Mouse (Mus musculus): Measurements from ENCODE around the gene Dnajc5. TPM values are rescaled to one million over a fixed set of nuclear protein-coding genes. Genes with fewer than 3 reads are reported as not detected.

The Dnajc5 gene
- polyA plus RNA-seq, 2 experiments: 13.9 to 20.0 TPM

DNA sequence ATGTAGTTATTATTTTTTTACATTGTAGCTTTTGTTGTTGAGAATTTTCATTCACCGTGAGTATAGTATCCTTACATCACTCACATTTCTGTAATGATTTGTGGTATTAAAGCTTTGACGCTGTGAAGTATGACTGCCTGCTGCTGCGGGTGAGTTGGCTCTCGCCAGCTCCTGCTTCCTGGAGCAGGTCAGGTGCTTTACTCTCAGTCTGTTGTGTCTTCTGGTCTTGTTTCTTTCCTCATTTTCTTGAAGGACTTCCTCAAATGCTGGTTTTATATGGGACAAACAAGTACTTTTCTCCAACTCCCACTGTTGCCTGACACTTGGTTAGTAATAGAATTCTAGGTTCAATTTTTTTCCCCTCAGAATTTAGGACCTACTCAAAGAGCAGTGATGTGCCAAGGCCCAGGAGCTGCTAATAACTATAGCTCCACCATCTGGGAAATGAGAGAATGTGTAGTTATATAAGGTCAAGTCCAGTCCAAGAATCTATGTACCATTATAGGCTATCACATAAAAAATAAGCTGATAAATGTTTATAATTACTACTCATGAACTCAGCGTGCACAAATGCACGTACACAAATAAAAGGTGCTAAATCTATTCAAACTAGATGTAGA lies 21.6 kb downstream of the Dnajc5 start:
- no peaks in the 10 kb centered on the region for H3K9me3 ChIP-seq (ENCODE audit: control insufficient read depth, low read length)
- WGBS (ENCODE audit: insufficient replicate concordance): 79% methylated on average over 6 of the region's 6 CpGs
- no peak overlapping the region for H3K27ac ChIP-seq
- DNase-seq (ENCODE audit: low read depth in 3 of 3, low spot score in 3 of 3) (no peak), ATAC-seq (ENCODE audit: insufficient read depth) (no peak)
- no peak overlapping the region for H3K4me2 ChIP-seq (ENCODE audit: low read depth)
- H3K4me1 ChIP-seq (replicated peaks; ENCODE audit: control insufficient read depth in 2 of 2, insufficient read depth in 2 of 2, low read length in 1 of 2): peaks cover 19 to 21% of the 10 kb centered on the region in 2 experiments
- no peaks in the 10 kb centered on the region for H3K27me3 ChIP-seq (ENCODE audit: control insufficient read depth, insufficient read depth, low read length)
- H3K36me3 ChIP-seq (replicated peaks; ENCODE audit: control insufficient read depth, insufficient read depth, low read depth): peaks cover 7% of the 10 kb centered on the region
- no peak overlapping the region for H3K4me3 ChIP-seq (ENCODE audit: insufficient read depth in 1 of 2, low read depth in 2 of 2, low read length in 2 of 2)
- TF ChIP-seq EP300 (IDR thresholded peaks at IDR 0.05; ENCODE audit: low read depth): no peak
- no peak overlapping the region for H3K9ac ChIP-seq (replicated peaks)

DNA sequence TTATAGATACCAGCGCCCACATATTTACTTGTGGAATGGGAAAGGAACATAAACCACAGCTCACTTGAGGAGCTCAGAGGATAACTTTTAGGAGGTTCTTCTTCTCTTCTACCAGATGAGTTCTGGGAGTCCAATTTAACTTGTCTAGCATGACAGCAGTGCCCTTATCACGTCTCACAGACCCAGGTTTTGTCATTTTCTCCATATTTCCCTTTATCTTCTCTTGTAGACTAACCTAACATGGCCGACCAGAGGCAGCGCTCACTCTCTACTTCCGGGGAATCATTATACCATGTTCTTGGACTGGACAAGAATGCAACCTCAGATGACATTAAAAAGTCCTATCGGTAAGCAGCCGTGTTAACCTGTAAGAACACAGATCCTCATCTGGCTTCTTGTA lies 25.9 kb downstream of the Dnajc5 start:
- peak; percentile 48 for TF ChIP-seq EP300 (IDR thresholded peaks at IDR 0.05; ENCODE audit: low read depth)
- no peak for TF ChIP-seq CTCF (IDR thresholded peaks at IDR 0.05; ENCODE audit: low read depth)
- peak overlapping the region; percentile 71 for H3K27ac ChIP-seq
- peaks cover 44% of the 10 kb centered on the region for H3K36me3 ChIP-seq (replicated peaks; ENCODE audit: control insufficient read depth, insufficient read depth, low read depth)
- H3K4me3 ChIP-seq (ENCODE audit: insufficient read depth in 1 of 2, low read depth in 2 of 2, low read length in 2 of 2): no peak overlapping the region
- H3K27me3 ChIP-seq (ENCODE audit: control insufficient read depth, insufficient read depth, low read length): no peaks in the 10 kb centered on the region
- 33% methylated on average over 7 of the region's 7 CpGs for WGBS (ENCODE audit: insufficient replicate concordance)
- peak overlapping the region; percentile 18; the same call in 1 of the 2 replicates for H3K9ac ChIP-seq (replicated peaks)
- peaks cover 15 to 19% of the 10 kb centered on the region in 2 experiments for H3K4me1 ChIP-seq (replicated peaks; ENCODE audit: control insufficient read depth in 2 of 2, insufficient read depth in 2 of 2, low read length in 1 of 2)
- no peaks in the 10 kb centered on the region for H3K9me3 ChIP-seq (ENCODE audit: control insufficient read depth, low read length)
- peak overlapping the region; percentile 47 for H3K4me2 ChIP-seq (ENCODE audit: low read depth)
- peak; percentile 47 to 51 (median 49) for DNase-seq (ENCODE audit: low read depth in 3 of 3, low spot score in 3 of 3)
- ATAC-seq (ENCODE audit: insufficient read depth): peak; percentile 72; the same call in 1 of the 2 replicates

DNA sequence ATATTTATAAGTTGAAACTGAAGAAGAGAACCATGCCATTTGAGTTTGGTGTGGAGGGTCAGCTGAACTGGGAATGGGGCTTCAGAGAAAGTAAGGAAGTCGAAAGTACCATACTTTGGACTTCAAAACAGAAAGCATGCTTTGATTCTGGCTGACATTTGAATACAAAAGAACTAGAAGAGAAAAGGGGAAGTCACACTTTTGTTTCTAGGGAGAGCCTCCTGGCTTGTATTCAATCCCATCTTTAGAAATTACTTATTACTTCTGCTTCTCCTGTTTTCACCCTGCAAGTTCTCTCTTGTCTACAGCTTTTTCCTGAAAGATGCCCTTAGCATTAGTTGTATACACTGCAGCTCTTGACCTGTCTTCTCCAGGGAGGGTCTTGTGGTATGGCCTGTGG lies 27.9 kb downstream of the Dnajc5 start:
- no peak overlapping the region for H3K27ac ChIP-seq
- H3K4me3 ChIP-seq (ENCODE audit: insufficient read depth in 1 of 2, low read depth in 2 of 2, low read length in 2 of 2): no peak overlapping the region
- H3K4me2 ChIP-seq (ENCODE audit: low read depth): no peak overlapping the region
- peaks cover 15 to 19% of the 10 kb centered on the region in 2 experiments for H3K4me1 ChIP-seq (replicated peaks; ENCODE audit: control insufficient read depth in 2 of 2, insufficient read depth in 2 of 2, low read length in 1 of 2)
- ATAC-seq (ENCODE audit: insufficient read depth) (no peak), DNase-seq (ENCODE audit: low read depth in 3 of 3, low spot score in 3 of 3) (no peak)
- no peaks in the 10 kb centered on the region for H3K27me3 ChIP-seq (ENCODE audit: control insufficient read depth, insufficient read depth, low read length)
- peaks cover 56% of the 10 kb centered on the region for H3K36me3 ChIP-seq (replicated peaks; ENCODE audit: control insufficient read depth, insufficient read depth, low read depth)
- 56% methylated on average over 1 of the region's 1 CpGs for WGBS (ENCODE audit: insufficient replicate concordance)
- TF ChIP-seq CTCF (IDR thresholded peaks at IDR 0.05; ENCODE audit: low read depth): no peak
- no peak for TF ChIP-seq EP300 (IDR thresholded peaks at IDR 0.05; ENCODE audit: low read depth)
- H3K9me3 ChIP-seq (ENCODE audit: control insufficient read depth, low read length): no peaks in the 10 kb centered on the region
- H3K9ac ChIP-seq (replicated peaks): no peak overlapping the region

DNA sequence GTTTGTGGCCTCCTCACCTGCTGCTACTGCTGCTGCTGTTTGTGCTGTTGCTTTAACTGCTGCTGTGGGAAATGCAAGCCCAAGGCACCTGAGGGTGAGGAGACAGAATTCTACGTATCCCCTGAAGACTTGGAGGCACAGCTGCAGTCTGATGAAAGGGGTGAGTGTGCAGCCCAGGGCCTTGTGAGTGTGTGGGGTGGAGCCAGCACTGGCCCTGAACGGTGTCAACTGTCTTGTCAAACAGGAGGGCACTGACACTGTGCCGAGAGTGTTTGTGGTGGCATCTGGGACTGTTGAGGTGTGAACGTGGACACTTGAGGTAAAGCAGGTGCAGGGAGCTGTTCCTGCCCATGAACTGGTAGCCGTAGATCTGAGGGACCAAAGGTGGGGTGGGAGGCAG lies 28.4 kb downstream of the Dnajc5 start:
- Histone ChIP-seq H3K4me2 (ENCODE audit: low read depth) (no peak overlapping the region), H3K36me3 (replicated peaks; ENCODE audit: control insufficient read depth, insufficient read depth, low read depth) (peaks cover 56% of the 10 kb centered on the region), H3K9ac (replicated peaks) (no peak overlapping the region), H3K4me1 (replicated peaks; ENCODE audit: control insufficient read depth in 2 of 2, insufficient read depth in 2 of 2, low read length in 1 of 2) (peaks cover 15 to 19% of the 10 kb centered on the region in 2 experiments), H3K9me3 (ENCODE audit: control insufficient read depth, low read length) (no peaks in the 10 kb centered on the region), H3K27ac (no peak overlapping the region), H3K27me3 (ENCODE audit: control insufficient read depth, insufficient read depth, low read length) (no peaks in the 10 kb centered on the region), H3K4me3 (ENCODE audit: insufficient read depth in 1 of 2, low read depth in 2 of 2, low read length in 2 of 2) (no peak overlapping the region)
- 83% methylated on average over 5 of the region's 5 CpGs for WGBS (ENCODE audit: insufficient replicate concordance)
- TF ChIP-seq EP300 (IDR thresholded peaks at IDR 0.05; ENCODE audit: low read depth) (no peak), CTCF (IDR thresholded peaks at IDR 0.05; ENCODE audit: low read depth) (no peak)
- no peak for DNase-seq (ENCODE audit: low read depth in 3 of 3, low spot score in 3 of 3)
- no peak for ATAC-seq (ENCODE audit: insufficient read depth)

- Histone ChIP-seq H3K9ac (replicated peaks) (no peak overlapping the region), H3K36me3 (replicated peaks; ENCODE audit: control insufficient read depth, insufficient read depth, low read depth) (peaks cover 57% of the 10 kb centered on the region), H3K27ac (no peak overlapping the region), H3K9me3 (ENCODE audit: control insufficient read depth, low read length) (no peaks in the 10 kb centered on the region), H3K4me2 (ENCODE audit: low read depth) (no peak overlapping the region), H3K27me3 (ENCODE audit: control insufficient read depth, insufficient read depth, low read length) (no peaks in the 10 kb centered on the region), H3K4me3 (ENCODE audit: insufficient read depth in 1 of 2, low read depth in 2 of 2, low read length in 2 of 2) (no peak overlapping the region), H3K4me1 (replicated peaks; ENCODE audit: control insufficient read depth in 2 of 2, insufficient read depth in 2 of 2, low read length in 1 of 2) (peaks cover 15% of the 10 kb centered on the region in 2 experiments)
- WGBS (ENCODE audit: insufficient replicate concordance): 72% methylated on average over 2 of the region's 2 CpGs
- DNase-seq (ENCODE audit: low read depth in 3 of 3, low spot score in 3 of 3): no peak
- TF ChIP-seq EP300 (IDR thresholded peaks at IDR 0.05; ENCODE audit: low read depth) (no peak), CTCF (IDR thresholded peaks at IDR 0.05; ENCODE audit: low read depth) (no peak)
- no peak for ATAC-seq (ENCODE audit: insufficient read depth)
Measured at GRCm38 (mm10) chr2:181550233-181550632, 29.9 kb downstream of the Dnajc5 start.

Data from liver, embryonic 14.5 days (tissue).